Mouse (Mus musculus) T-helper 2 cell (primary cell): Measurements from ENCODE around the gene Sptb.

ENCODE experiments used
- in situ Hi-C: fragments of 300-600 bp; cut with MboI, MseI; formaldehyde crosslinking; loops from one replicate; pipeline ENCODE4 v1.15.1; 2025; ENCODE audit warnings: high pct_unique_total_duplicates

Gene Sptb

GRCm38 (mm10) chr12:76576061-76576460, 134.3 kb downstream of the Sptb start:
- in situ Hi-C loops: no loop called here

GRCm38 (mm10) chr12:76574815-76575214, 135.5 kb downstream of the Sptb start:
- in situ Hi-C loops: no loop called here

- in situ Hi-C loops: no loop called here
These were observed 137.0 kb downstream of the Sptb start for GRCm38 (mm10) chr12:76573381-76573780.

- in situ Hi-C loops: no loop called here
These were observed 137.8 kb downstream of the Sptb start for GRCm38 (mm10) chr12:76572261-76573251.

- in situ Hi-C loops: no loop called here
These were observed 139.1 kb downstream of the Sptb start for GRCm38 (mm10) chr12:76571266-76571665.

GRCm38 (mm10) chr12:76570221-76570940, 140.0 kb downstream of the Sptb start:
- in situ Hi-C loops: no loop called here

- in situ Hi-C loops: no loop called here
These were observed 144.1 kb downstream of the Sptb start for GRCm38 (mm10) chr12:76566284-76566683.

GRCm38 (mm10) chr12:76562196-76562595, 148.2 kb downstream of the Sptb start:
- in situ Hi-C loops: no loop called here

- in situ Hi-C loops: no loop called here
These were observed 152.1 kb downstream of the Sptb start for GRCm38 (mm10) chr12:76558206-76558605.

GRCm38 (mm10) chr12:76556745-76557389, 153.5 kb downstream of the Sptb start:
- in situ Hi-C loops: no loop called here

GRCm38 (mm10) chr12:76556187-76556586, 154.2 kb downstream of the Sptb start:
- in situ Hi-C loops: no loop called here

- in situ Hi-C loops: no loop called here
These were observed 155.4 kb downstream of the Sptb start for GRCm38 (mm10) chr12:76554871-76555386.

- in situ Hi-C loops: no loop called here
These were observed 156.0 kb downstream of the Sptb start for GRCm38 (mm10) chr12:76554392-76554791.

GRCm38 (mm10) chr12:76553917-76554316, 156.4 kb downstream of the Sptb start:
- in situ Hi-C loops: no loop called here

- in situ Hi-C loops: no loop called here
These were observed 157.4 kb downstream of the Sptb start for GRCm38 (mm10) chr12:76552958-76553357.

- in situ Hi-C loops: no loop called here
These were observed 158.0 kb downstream of the Sptb start for GRCm38 (mm10) chr12:76552321-76552720.

GRCm38 (mm10) chr12:76549203-76549602, 161.1 kb downstream of the Sptb start:
- in situ Hi-C loops: no loop called here

GRCm38 (mm10) chr12:76548082-76548423, 162.3 kb downstream of the Sptb start:
- in situ Hi-C loops: no loop called here

- in situ Hi-C loops: no loop called here
These were observed 162.8 kb downstream of the Sptb start for GRCm38 (mm10) chr12:76547409-76548081.

GRCm38 (mm10) chr12:76546383-76547276, 163.7 kb downstream of the Sptb start:
- in situ Hi-C loops: no loop called here
